Mouse (Mus musculus) spleen, embryonic (tissue): ENCODE results near the gene Syt17.

Source experiments
- CTCF ChIA-PET: fragments of 350-600 bp; sonication (Branson Sonifier 250); formaldehyde crosslinking; loops from one replicate; lab custom pipeline; 2022; lab: Charles Lee

Syt17 gene

GRCm38 (mm10) chr7:118462818-118463762 lies 15.1 kb upstream of the Syt17 start:
- CTCF ChIA-PET, result no interaction called here

- CTCF ChIA-PET, result no interaction called here
These were observed 13.5 kb upstream of the Syt17 start for GRCm38 (mm10) chr7:118461400-118462136.

GRCm38 (mm10) chr7:118453722-118454121 lies 5.7 kb upstream of the Syt17 start:
- CTCF ChIA-PET, result interaction anchor here (0.7 kb wide), 1 partner anchor 66 kb away, joined by 9 read pairs; no protein-coding TSS in a partner anchor

- CTCF ChIA-PET, result no interaction called here
These were observed 4.9 kb upstream of the Syt17 start for GRCm38 (mm10) chr7:118452940-118453339.

GRCm38 (mm10) chr7:118447291-118448133 lies 510 bp downstream of the Syt17 start:
- CTCF ChIA-PET, result no interaction called here

GRCm38 (mm10) chr7:118443895-118444485 lies 4.0 kb downstream of the Syt17 start:
- CTCF ChIA-PET, result no interaction called here

GRCm38 (mm10) chr7:118443371-118443770 lies 4.7 kb downstream of the Syt17 start:
- CTCF ChIA-PET, result no interaction called here

GRCm38 (mm10) chr7:118441535-118441934 lies 6.5 kb downstream of the Syt17 start:
- CTCF ChIA-PET, result no interaction called here

- CTCF ChIA-PET, result no interaction called here
These were observed 10.8 kb downstream of the Syt17 start for GRCm38 (mm10) chr7:118437101-118437802.

GRCm38 (mm10) chr7:118428937-118429336 lies 19.1 kb downstream of the Syt17 start:
- CTCF ChIA-PET, result interaction anchor here (0.6 kb wide), 1 partner anchor 791 kb away, joined by 3 read pairs; no protein-coding TSS in a partner anchor

- CTCF ChIA-PET, result no interaction called here
These were observed 28.4 kb downstream of the Syt17 start for GRCm38 (mm10) chr7:118419491-118420180.

- CTCF ChIA-PET, result interaction anchor here (0.5 kb wide), 1 partner anchor 15 kb away, joined by 4 read pairs; no protein-coding TSS in a partner anchor
These were observed 33.8 kb downstream of the Syt17 start for GRCm38 (mm10) chr7:118414183-118414582.

- CTCF ChIA-PET, result no interaction called here
These were observed 36.1 kb downstream of the Syt17 start for GRCm38 (mm10) chr7:118411877-118412276.

- CTCF ChIA-PET, result no interaction called here
These were observed 38.6 kb downstream of the Syt17 start for GRCm38 (mm10) chr7:118409421-118409820.

- CTCF ChIA-PET, result no interaction called here
These were observed 42.8 kb downstream of the Syt17 start for GRCm38 (mm10) chr7:118405251-118405650.

GRCm38 (mm10) chr7:118402576-118403022 lies 45.4 kb downstream of the Syt17 start:
- CTCF ChIA-PET, result no interaction called here

- CTCF ChIA-PET, result no interaction called here
These were observed 46.1 kb downstream of the Syt17 start for GRCm38 (mm10) chr7:118401949-118402348.

GRCm38 (mm10) chr7:118399764-118400163 lies 48.3 kb downstream of the Syt17 start:
- CTCF ChIA-PET, result no interaction called here

- CTCF ChIA-PET, result no interaction called here
These were observed 57.3 kb downstream of the Syt17 start for GRCm38 (mm10) chr7:118390705-118391104.

GRCm38 (mm10) chr7:118380996-118381395 lies 67.0 kb downstream of the Syt17 start:
- CTCF ChIA-PET, result no interaction called here
